Mouse (Mus musculus): Measurements from ENCODE around the gene Cmtm2a.
"Not testable (repeated sequence)": the region's sequence is repeated elsewhere in the genome, so short reads cannot be mapped to it uniquely, and the experiment has no call there.

- TF ChIP-seq CTCF (conservative IDR thresholded peaks at IDR 0.05; ENCODE audit: low read length); NANOG (IDR thresholded peaks at IDR 0.05; ENCODE audit: borderline replicate concordance, low read length); POU5F1 (IDR thresholded peaks at IDR 0.05; ENCODE audit: borderline replicate concordance, low read length): not testable (repeated sequence)
Observed at GRCm38 (mm10) chr8:104261802-104262201, 31.2 kb downstream of the Cmtm2a start.
